Mouse (Mus musculus) cerebellum, postnatal 10 days (tissue): ENCODE results near the gene Eme2.
"Not testable (repeated sequence)": the region's sequence is repeated elsewhere in the genome, so short reads cannot be mapped to it uniquely, and the experiment has no call there.

Experiments
- DNase-seq, 2 experiments: peaks; one replicate each; pipeline ENCODE4 v3.0.0; 2021; ENCODE audit warnings: mixed read lengths in 2 of 2

Gene Eme2

GRCm38 (mm10) chr17:24894995-24895547 is at the start of gene Eme2, which contains the start of gene Mrps34:
TSS of gene Eme2 (minus strand) at chr17:24895087.
TSS of gene Mrps34 (plus strand) at chr17:24895116.
- DNase-seq = peak; percentile 89 to 90

DNA sequence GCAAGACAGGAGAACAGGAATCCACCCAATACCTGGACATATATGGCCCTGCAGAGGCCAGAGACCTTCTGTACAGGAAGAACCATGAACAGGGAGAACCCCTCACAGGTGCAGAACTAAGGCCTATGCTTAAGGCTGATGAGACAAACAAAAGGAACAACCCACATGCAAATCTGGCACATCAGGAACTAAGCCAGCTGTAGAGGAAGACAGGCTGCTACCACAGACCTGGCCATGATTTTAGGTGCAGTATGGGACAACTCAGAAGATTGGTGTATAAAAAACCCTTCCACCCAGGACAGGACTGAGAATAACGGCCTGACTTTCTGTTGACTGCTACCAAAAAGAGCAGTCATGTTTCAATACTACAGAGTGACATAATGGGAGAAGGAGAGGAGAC is 48.7 kb upstream of the Eme2 start:
- not testable (repeated sequence) for DNase-seq

DNA sequence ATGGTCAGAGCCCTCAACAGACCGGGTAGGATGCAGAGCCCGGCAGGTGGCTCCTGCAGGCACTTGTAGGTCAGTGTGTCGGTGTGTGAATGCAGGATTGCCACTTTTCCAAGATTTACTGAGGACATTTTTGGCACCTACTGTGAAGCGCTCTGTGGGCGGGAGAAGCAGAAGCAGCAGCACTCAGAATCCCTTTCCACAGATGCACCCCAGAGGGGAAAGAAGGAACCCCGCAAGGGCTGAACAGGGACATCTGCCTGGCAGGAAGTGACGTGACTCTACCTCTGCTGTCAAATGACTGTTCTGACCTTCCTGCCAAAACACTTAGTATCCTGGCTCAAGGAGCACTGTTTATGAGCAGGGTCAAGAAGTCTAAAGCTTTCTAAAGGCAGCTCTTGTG is 48.1 kb upstream of the Eme2 start:
- no peak for DNase-seq

DNA sequence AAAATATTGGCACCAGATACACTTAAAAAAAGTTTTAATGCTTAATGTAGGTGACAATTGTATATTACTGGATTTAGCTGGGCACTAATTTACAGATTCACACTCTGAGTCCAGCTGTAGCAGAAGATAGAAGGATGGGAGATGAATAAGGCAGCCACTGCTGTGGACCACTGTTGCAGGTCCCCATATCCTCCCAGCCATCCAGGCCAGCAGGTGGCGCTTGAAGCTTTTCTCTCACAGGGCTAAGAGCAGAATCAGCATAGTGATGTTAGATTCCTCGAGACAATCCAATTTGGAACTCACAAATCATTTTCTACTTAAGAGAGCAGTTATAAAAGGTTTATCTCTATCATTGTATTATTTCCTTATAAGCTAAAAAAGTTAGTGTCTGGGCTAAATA is 47.6 kb upstream of the Eme2 start:
- DNase-seq = peak; percentile 63 to 65

DNA sequence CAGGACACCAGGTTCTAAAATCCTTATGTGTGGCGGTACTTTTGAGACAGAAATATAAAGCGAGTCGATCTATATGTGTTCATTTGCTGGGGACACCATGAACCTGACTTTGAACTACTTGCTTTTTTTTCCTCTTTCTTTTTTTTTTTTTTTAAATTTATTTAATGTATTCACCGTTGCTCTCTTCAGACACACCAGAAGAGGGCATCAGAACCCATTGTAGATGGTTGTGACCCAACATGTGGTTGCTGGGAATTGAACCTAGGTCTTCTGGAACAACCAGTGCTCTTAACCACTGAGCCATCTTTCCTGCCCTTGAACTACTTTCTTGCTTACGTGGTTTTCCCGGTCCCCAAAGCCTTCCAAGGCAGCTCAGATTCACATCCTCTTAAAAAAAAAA is 42.4 kb upstream of the Eme2 start:
- DNase-seq = peak in 1 of 2 experiments; percentile 12

GRCm38 (mm10) chr17:24936259-24937237 is 41.7 kb upstream of the Eme2 start, which contains the start of gene Mapk8ip3:
TSS of gene Mapk8ip3 (minus strand) at chr17:24936977.
- peak; percentile 97 to 98 for DNase-seq

GRCm38 (mm10) chr17:24935666-24936065 is 40.8 kb upstream of the Eme2 start:
- DNase-seq = no peak

DNA sequence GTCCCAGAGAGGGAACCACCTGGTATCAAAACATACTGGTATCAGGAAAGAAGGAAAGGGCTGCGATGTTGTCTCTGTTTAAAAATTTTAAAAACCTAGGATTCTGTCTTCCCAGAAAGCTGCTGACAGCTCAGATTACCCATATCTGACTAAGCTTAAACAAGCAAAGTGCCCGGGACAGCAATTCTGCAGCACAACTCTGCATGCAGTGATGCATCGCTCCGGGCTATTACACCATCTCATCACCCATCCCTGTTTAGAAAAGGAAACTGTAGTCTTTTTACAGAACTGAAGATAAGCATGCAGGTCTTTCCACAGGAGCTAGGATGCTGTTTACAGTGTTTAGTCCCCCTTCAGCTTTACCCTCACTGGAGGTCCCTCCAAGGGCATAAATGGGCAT is 40.0 kb upstream of the Eme2 start:
- no peak for DNase-seq

- DNase-seq = no peak
These were observed 38.3 kb upstream of the Eme2 start for GRCm38 (mm10) chr17:24933163-24933562.

GRCm38 (mm10) chr17:24932431-24932830 is 37.5 kb upstream of the Eme2 start:
- no peak for DNase-seq

DNA sequence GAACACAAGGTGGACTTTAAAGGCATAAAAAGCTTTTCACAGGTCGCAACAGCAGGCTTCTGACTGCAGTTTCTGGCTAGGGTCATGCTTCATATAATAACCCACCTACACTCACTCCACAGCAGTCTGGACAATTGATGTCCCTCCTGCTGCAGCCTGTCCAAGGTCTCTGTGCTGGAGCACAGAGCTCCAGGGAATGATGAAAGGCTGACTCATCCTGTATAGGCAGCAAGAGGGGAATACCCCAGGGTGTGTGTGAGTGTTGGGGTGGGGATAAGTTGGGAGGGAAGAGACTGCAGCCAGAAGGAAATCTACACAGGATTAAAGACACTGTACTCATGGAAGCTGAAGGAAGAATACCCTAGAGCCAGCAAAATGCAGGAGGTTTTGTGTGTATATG is 34.6 kb upstream of the Eme2 start:
- DNase-seq = no peak

DNA sequence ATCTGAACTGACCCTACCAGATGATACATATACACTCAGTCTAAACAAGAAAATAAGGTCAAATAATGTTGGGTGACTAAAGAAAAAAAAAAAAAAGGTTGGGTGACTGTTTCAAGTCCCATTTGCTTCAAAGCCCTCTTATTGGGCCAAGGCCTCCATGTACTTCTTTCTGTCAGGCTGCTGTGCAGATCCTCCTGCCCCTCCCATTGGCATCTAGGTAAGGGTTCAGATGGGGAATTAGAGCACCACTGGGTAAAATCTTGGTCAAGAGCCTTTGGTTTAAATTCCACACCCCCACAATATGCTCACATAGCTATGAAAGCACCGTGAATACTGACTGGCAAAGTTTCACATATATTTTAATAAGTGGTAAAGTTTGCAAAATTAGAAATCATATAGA is 28.4 kb upstream of the Eme2 start:
- DNase-seq = no peak

- DNase-seq = no peak
These were observed 19.1 kb upstream of the Eme2 start for GRCm38 (mm10) chr17:24913984-24914383.

GRCm38 (mm10) chr17:24907591-24907990 is 12.7 kb upstream of the Eme2 start:
- no peak for DNase-seq

GRCm38 (mm10) chr17:24903767-24904166 is 8.9 kb upstream of the Eme2 start:
- DNase-seq = no peak

DNA sequence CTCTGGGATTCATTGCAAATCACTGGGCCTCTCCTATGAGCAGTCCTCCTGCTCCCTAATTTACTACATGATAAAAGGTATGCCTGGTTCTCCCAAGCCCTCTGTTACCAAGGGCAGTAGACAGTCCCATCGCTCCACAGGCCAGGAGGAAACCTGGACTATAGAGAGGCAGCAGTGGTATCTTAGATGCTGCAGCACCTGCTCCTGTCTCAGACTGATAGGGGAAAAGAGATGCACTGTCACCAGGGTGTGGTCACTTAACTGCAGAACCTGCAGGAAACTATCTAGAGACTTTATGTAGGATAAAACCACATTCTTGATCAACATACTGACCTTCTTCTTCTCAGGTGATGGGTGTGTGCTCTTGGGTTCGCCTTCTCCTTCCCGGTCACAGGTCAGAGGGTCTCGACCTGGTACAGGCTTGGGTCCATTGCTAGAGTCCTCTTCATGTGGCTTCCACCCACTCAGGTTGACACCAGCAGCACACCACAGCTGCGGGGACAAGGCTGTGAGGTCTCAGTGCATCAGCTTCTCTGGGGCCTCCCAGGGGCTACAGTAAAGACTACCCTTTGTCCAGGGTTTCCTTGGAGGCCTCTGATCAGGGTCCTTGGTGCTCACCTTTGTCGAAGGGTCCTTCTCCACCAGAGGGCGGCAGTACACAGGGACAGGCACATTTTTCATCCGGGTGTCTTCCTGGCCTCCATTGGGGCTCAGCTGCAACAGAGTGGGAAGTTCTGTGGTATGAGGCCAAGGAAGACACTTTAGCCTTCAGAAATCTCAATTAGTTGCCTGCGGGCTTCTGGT is 8.0 kb upstream of the Eme2 start:
- DNase-seq = peak; percentile 64 to 72

- no peak for DNase-seq
These were observed 7.2 kb upstream of the Eme2 start for GRCm38 (mm10) chr17:24902124-24902523.

GRCm38 (mm10) chr17:24900014-24900413 is 5.1 kb upstream of the Eme2 start:
- DNase-seq = no peak

GRCm38 (mm10) chr17:24899153-24899552 is 4.3 kb upstream of the Eme2 start:
- DNase-seq = no peak

GRCm38 (mm10) chr17:24898041-24898854 is 3.4 kb upstream of the Eme2 start:
- peak in 1 of 2 experiments; percentile 57 for DNase-seq

- DNase-seq = no peak
These were observed 2.7 kb upstream of the Eme2 start for GRCm38 (mm10) chr17:24897600-24897999.

- DNase-seq = peak in 1 of 2 experiments; percentile 48
These were observed 2.0 kb upstream of the Eme2 start for GRCm38 (mm10) chr17:24896993-24897269.
